Mouse (Mus musculus): ENCODE measurements around the gene Ptn. TPM values are rescaled to one million over a fixed set of nuclear protein-coding genes. Genes with fewer than 3 reads are reported as not detected.

Gene Ptn
- total and polyA plus RNA-seq, 3 experiments, result not detected

DNA sequence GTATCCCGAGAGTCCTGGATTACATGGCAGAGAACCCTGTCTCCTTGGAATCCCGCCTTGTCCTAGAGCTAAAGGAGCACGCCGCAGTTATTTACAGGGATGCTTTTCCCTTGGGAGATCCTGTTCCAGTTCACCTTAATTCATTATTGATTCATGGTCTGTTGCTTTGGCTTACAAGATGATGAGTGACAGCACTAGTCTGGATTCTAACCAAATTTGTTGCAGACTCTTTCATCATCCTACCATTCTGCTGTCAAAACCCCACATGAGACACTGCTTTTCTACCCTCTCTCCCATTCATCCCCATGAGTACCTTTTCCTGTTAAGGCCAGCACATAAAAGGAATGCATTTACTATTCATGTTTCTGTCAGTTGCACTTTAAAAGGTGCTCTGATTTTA is 96.7 kb downstream of the Ptn start:
- no peak overlapping the region for H3K9ac ChIP-seq (ENCODE audit: control insufficient read depth, low read depth, low read length, poor library complexity, severe bottlenecking)
- no peaks in the 10 kb centered on the region for H3K79me2 ChIP-seq (ENCODE audit: control insufficient read depth, insufficient read depth, low read length, poor library complexity)
- H3K9me3 ChIP-seq (replicated peaks; ENCODE audit: insufficient read depth, low read length), result no peaks in the 10 kb centered on the region
- no peaks in the 10 kb centered on the region for H3K36me3 ChIP-seq (ENCODE audit: control insufficient read depth in 1 of 2, insufficient read depth in 2 of 2, low read length in 2 of 2)
- no peaks in the 10 kb centered on the region for H3K27me3 ChIP-seq (ENCODE audit: control insufficient read depth in 1 of 2, insufficient read depth in 2 of 2, low read length in 2 of 2)
- no peak for DNase-seq (ENCODE audit: low read depth, low spot score)
- TF ChIP-seq POLR2AphosphoS5 (IDR thresholded peaks at IDR 0.05; ENCODE audit: borderline replicate concordance, low read depth, low read length) (no peak), MYB (IDR thresholded peaks at IDR 0.05; ENCODE audit: low read depth, low read length) (no peak), E2F4 (IDR thresholded peaks at IDR 0.05; ENCODE audit: borderline replicate concordance, low read depth, low read length) (no peak), CTCF (IDR thresholded peaks at IDR 0.05 in 2 of 3, conservative IDR thresholded peaks at IDR 0.05 in 1 of 3; ENCODE audit: control insufficient read depth in 1 of 3, insufficient read depth in 1 of 3, low read depth in 2 of 3, low read length in 3 of 3, poor library complexity in 1 of 3, severe bottlenecking in 1 of 3) (no peak), MXI1 (IDR thresholded peaks at IDR 0.05; ENCODE audit: low read depth, low read length) (no peak), ZNF384 (IDR thresholded peaks at IDR 0.05; ENCODE audit: low read depth, low read length) (no peak), RCOR1 (IDR thresholded peaks at IDR 0.05; ENCODE audit: low read depth, low read length) (no peak)
- no peaks in the 10 kb centered on the region for H3K4me1 ChIP-seq (ENCODE audit: control insufficient read depth in 1 of 2, insufficient read depth in 2 of 2, low read length in 2 of 2)
- no peak overlapping the region for H3K27ac ChIP-seq (ENCODE audit: control insufficient read depth, low read depth, low read length)
- no peak overlapping the region for H3K4me3 ChIP-seq (ENCODE audit: control insufficient read depth in 1 of 2, insufficient read depth in 1 of 2, low read depth in 2 of 2, low read length in 2 of 2)

DNA sequence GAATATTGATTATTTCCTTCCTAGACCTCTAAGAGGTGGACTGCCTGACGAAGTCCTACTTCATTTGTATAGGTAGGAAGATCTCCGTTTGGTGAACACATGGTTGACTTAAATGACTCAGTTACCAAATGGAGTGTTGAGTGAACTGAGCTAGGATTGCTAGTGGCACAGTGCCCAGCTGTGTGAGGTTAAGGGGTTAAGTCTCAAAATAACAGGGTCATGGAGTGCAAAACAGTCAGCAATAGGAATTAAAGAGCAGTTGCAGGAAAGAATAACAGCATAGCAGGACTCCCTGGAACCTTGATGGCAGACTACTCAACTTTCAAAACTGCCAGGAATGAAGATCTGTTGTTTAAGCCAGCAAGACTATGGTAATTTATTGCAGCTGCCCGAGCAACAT is 114.5 kb downstream of the Ptn start:
- TF ChIP-seq TCF12 (IDR thresholded peaks at IDR 0.05; ENCODE audit: low read depth, low read length) (no peak), CHD1 (IDR thresholded peaks at IDR 0.05; ENCODE audit: low read depth, low read length) (no peak), HCFC1 (IDR thresholded peaks at IDR 0.05; ENCODE audit: low read depth, low read length) (no peak), MAX (IDR thresholded peaks at IDR 0.05; ENCODE audit: low read length) (no peak), TBP (IDR thresholded peaks at IDR 0.05; ENCODE audit: low read depth, low read length) (no peak)
- H3K79me2 ChIP-seq (ENCODE audit: control insufficient read depth, insufficient read depth, low read length, poor library complexity), result no peaks in the 10 kb centered on the region
- no peaks in the 10 kb centered on the region for H3K9me3 ChIP-seq (replicated peaks; ENCODE audit: insufficient read depth, low read length)
- DNase-seq (ENCODE audit: low read depth, low spot score), result no peak
- H3K9ac ChIP-seq (ENCODE audit: control insufficient read depth, low read depth, low read length, poor library complexity, severe bottlenecking), result no peak overlapping the region
- H3K36me3 ChIP-seq (ENCODE audit: control insufficient read depth in 1 of 2, insufficient read depth in 2 of 2, low read length in 2 of 2), result no peaks in the 10 kb centered on the region
- H3K27me3 ChIP-seq (ENCODE audit: control insufficient read depth in 1 of 2, insufficient read depth in 2 of 2, low read length in 2 of 2), result no peaks in the 10 kb centered on the region
- H3K4me1 ChIP-seq (ENCODE audit: control insufficient read depth in 1 of 2, insufficient read depth in 2 of 2, low read length in 2 of 2), result no peaks in the 10 kb centered on the region
- no peak overlapping the region for H3K27ac ChIP-seq (ENCODE audit: control insufficient read depth, low read depth, low read length)
- H3K4me3 ChIP-seq (ENCODE audit: control insufficient read depth in 1 of 2, insufficient read depth in 1 of 2, low read depth in 2 of 2, low read length in 2 of 2), result no peak overlapping the region

DNA sequence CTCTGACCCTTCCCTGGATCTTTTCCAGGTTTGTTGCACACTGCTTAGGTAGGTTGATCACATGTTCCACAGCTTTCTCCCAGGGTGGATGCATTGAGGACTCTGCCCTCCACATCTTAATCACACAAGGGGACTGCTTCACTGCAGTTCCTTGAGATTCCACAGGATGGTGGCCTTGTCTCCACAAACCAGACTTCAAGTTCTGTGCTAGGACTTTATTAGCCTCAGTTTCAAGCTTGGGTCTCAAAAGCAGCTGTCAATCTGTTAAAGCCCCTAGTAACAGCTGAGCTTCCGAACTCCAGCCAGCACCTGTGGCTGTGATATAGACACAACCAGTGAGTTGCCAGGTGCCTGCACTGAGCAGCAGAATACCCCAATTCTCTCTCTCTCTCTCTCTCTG is 118.5 kb downstream of the Ptn start:
- H3K4me3 ChIP-seq (ENCODE audit: control insufficient read depth in 1 of 2, insufficient read depth in 1 of 2, low read depth in 2 of 2, low read length in 2 of 2), result no peak overlapping the region
- DNase-seq (ENCODE audit: low read depth, low spot score), result no peak
- no peaks in the 10 kb centered on the region for H3K4me1 ChIP-seq (ENCODE audit: control insufficient read depth in 1 of 2, insufficient read depth in 2 of 2, low read length in 2 of 2)
- no peak for TF ChIP-seq ZMIZ1 (IDR thresholded peaks at IDR 0.05; ENCODE audit: low read depth, low read length)
- no peak for TF ChIP-seq JUND (IDR thresholded peaks at IDR 0.05; ENCODE audit: low read depth, low read length)
- no peak for TF ChIP-seq EP300 (IDR thresholded peaks at IDR 0.05; ENCODE audit: low read depth in 1 of 2, low read length in 2 of 2)
- TF ChIP-seq MAFK (IDR thresholded peaks at IDR 0.05; ENCODE audit: borderline replicate concordance, low read depth, low read length), result no peak
- no peak for TF ChIP-seq SIN3A (IDR thresholded peaks at IDR 0.05; ENCODE audit: low read length)
- no peak for TF ChIP-seq POLR2A (IDR thresholded peaks at IDR 0.05; ENCODE audit: control insufficient read depth in 1 of 2, insufficient read depth in 1 of 2, low read depth in 1 of 2, low read length in 2 of 2, poor library complexity in 1 of 2)
- TF ChIP-seq GABPA (IDR thresholded peaks at IDR 0.05; ENCODE audit: low read depth, low read length), result no peak
- TF ChIP-seq GATA1 (IDR thresholded peaks at IDR 0.05; ENCODE audit: low read depth, low read length), result no peak
- no peak for TF ChIP-seq USF2 (IDR thresholded peaks at IDR 0.05; ENCODE audit: borderline replicate concordance in 1 of 2, insufficient read depth in 1 of 2, low read depth in 1 of 2, low read length in 2 of 2)
- no peak for TF ChIP-seq TAL1 (IDR thresholded peaks at IDR 0.05; ENCODE audit: low read length)
- TF ChIP-seq BHLHE40 (IDR thresholded peaks at IDR 0.05; ENCODE audit: borderline replicate concordance, low read depth, low read length), result no peak
- no peak overlapping the region for H3K27ac ChIP-seq (ENCODE audit: control insufficient read depth, low read depth, low read length)
- H3K36me3 ChIP-seq (ENCODE audit: control insufficient read depth in 1 of 2, insufficient read depth in 2 of 2, low read length in 2 of 2), result no peaks in the 10 kb centered on the region
- no peak overlapping the region for H3K9ac ChIP-seq (ENCODE audit: control insufficient read depth, low read depth, low read length, poor library complexity, severe bottlenecking)
- H3K9me3 ChIP-seq (replicated peaks; ENCODE audit: insufficient read depth, low read length), result no peaks in the 10 kb centered on the region
- no peaks in the 10 kb centered on the region for H3K79me2 ChIP-seq (ENCODE audit: control insufficient read depth, insufficient read depth, low read length, poor library complexity)
- H3K27me3 ChIP-seq (ENCODE audit: control insufficient read depth in 1 of 2, insufficient read depth in 2 of 2, low read length in 2 of 2), result no peaks in the 10 kb centered on the region

All from MEL (cell line).